Mouse (Mus musculus) limb, embryonic 14.5 days (tissue): ENCODE results near the gene Atg5. TPM values are rescaled to one million over a fixed set of nuclear protein-coding genes. Genes with fewer than 3 reads are reported as not detected.

Experiments
- ATAC-seq: fragments of 200-750 bp; cut with Nextera tagmentation; 2 replicates; pipeline ENCODE4 v1.8.0; 2017; ENCODE audit warnings: low read depth, moderate number of reproducible peaks, moderate TSS enrichment; ENCODE audit not compliant: low FRiP score
- DNase-seq: peaks from one replicate; pipeline ENCODE4 v3.0.0-alpha.2; 2015; ENCODE audit warnings: low spot score
- H3K27ac ChIP-seq: fragments of 300-500 bp; sonication (generic); replicated peaks from 2 replicates; pipeline ENCODE4 v1.5.1; 2014; ENCODE audit warnings: low read depth, mild to moderate bottlenecking, low read length, moderate library complexity, mixed read lengths
- H3K27me3 ChIP-seq: fragments of 300-500 bp; sonication (generic); 2 replicates; pipeline ENCODE4 v1.6.1; 2014; ENCODE audit warnings: low read length, mixed read lengths; ENCODE audit not compliant: control insufficient read depth, insufficient read depth
- H3K36me3 ChIP-seq: fragments of 300-500 bp; sonication (generic); 2 replicates; pipeline ENCODE4 v1.6.1; 2014; ENCODE audit warnings: mild to moderate bottlenecking, low read length, moderate library complexity, mixed read lengths; ENCODE audit not compliant: control insufficient read depth, insufficient read depth
- H3K4me1 ChIP-seq: fragments of 300-500 bp; sonication (generic); 2 replicates; pipeline ENCODE4 v1.6.1; 2014; ENCODE audit warnings: antibody characterized with exemption, low read length, mixed read lengths; ENCODE audit not compliant: control insufficient read depth, insufficient read depth
- H3K4me2 ChIP-seq: fragments of 300-500 bp; sonication (generic); replicated peaks from 2 replicates; pipeline ENCODE4 v1.6.1; 2014; ENCODE audit warnings: low read depth, mild to moderate bottlenecking, low read length, moderate library complexity; ENCODE audit not compliant: severe bottlenecking
- H3K4me3 ChIP-seq: fragments of 300-500 bp; sonication (generic); replicated peaks from 2 replicates; pipeline ENCODE4 v1.5.1; 2014; ENCODE audit warnings: low read length
- H3K9ac ChIP-seq: fragments of 300-500 bp; sonication (generic); 2 replicates; pipeline ENCODE4 v1.6.1; 2014; ENCODE audit warnings: mild to moderate bottlenecking, low read depth, low read length, moderate library complexity; ENCODE audit not compliant: severe bottlenecking
- H3K9me3 ChIP-seq: fragments of 300-500 bp; sonication (generic); 2 replicates; pipeline ENCODE4 v1.6.1; 2016; ENCODE audit warnings: low read length; ENCODE audit not compliant: control insufficient read depth
- POLR2A ChIP-seq: fragments of 200-500 bp; IDR thresholded peaks from 2 replicates; pipeline ENCODE4 v1.8.0; 2012; ENCODE audit warnings: inconsistent platforms, mild to moderate bottlenecking, moderate library complexity, borderline replicate concordance; ENCODE audit not compliant: insufficient read depth, insufficient read length; ENCODE audit errors: extremely low read depth
- WGBS: fragments of 180-500 bp; shearing (Covaris S2); extraction: QIAGEN DNeasy Blood & Tissue Kit; methylation state at CpG from one replicate; pipeline ENCODE4 v1.1.7; 2014; 5-methylcytosine and 5-hydroxymethylcytosine counted together
- polyA plus RNA-seq, 2 experiments: library from polyadenylated mRNA; depleted of rRNA in 1 of 2; stranded (reverse) in 1 of 2; unstranded in 1 of 2; fragments of >200 nt; fragmentation: Nextera tagmentation in 1 of 2; extraction: Ambion mirVana in 1 of 2; gene quantifications; 2 replicates each; pipeline versions ENCODE4 v1.2.1 to v1.2.3; 2012 to 2014

Atg5 gene
- polyA plus RNA-seq, 2 experiments, result 21.2 to 55.1 TPM

DNA sequence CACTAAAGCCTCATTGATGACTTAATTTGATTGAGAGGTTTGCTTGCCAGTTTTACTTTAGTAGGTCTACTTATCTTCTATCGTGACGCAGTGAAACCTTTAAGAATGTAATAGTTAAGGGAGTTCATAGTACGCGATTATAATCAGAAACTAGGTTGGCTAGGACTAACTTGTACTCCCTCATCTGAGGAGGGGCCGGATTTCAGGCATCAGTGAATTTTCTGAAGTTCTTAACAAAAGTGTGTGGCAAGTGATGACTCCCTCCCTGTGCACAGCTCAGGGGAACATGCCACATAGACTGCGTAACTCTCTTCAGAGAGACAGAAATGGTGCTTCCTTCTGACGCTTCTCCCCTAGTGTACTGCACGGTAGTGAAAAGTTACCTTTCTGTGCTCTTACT lies 55.7 kb downstream of the Atg5 start:
- Histone ChIP-seq H3K36me3 (peaks cover 10% of the 10 kb centered on the region; the same call in 1 of the 2 replicates), H3K9me3 (no peaks in the 10 kb centered on the region), H3K4me3 (no peak overlapping the region), H3K9ac (no peak overlapping the region), H3K27me3 (no peaks in the 10 kb centered on the region), H3K4me2 (no peak overlapping the region), H3K4me1 (no peaks in the 10 kb centered on the region; the same call in 1 of the 2 replicates), H3K27ac (no peak overlapping the region)
- TF ChIP-seq POLR2A, result no peak
- ATAC-seq, result no peak
- 90% methylated on average over 8 of the region's 8 CpGs for WGBS
- DNase-seq, result no peak

DNA sequence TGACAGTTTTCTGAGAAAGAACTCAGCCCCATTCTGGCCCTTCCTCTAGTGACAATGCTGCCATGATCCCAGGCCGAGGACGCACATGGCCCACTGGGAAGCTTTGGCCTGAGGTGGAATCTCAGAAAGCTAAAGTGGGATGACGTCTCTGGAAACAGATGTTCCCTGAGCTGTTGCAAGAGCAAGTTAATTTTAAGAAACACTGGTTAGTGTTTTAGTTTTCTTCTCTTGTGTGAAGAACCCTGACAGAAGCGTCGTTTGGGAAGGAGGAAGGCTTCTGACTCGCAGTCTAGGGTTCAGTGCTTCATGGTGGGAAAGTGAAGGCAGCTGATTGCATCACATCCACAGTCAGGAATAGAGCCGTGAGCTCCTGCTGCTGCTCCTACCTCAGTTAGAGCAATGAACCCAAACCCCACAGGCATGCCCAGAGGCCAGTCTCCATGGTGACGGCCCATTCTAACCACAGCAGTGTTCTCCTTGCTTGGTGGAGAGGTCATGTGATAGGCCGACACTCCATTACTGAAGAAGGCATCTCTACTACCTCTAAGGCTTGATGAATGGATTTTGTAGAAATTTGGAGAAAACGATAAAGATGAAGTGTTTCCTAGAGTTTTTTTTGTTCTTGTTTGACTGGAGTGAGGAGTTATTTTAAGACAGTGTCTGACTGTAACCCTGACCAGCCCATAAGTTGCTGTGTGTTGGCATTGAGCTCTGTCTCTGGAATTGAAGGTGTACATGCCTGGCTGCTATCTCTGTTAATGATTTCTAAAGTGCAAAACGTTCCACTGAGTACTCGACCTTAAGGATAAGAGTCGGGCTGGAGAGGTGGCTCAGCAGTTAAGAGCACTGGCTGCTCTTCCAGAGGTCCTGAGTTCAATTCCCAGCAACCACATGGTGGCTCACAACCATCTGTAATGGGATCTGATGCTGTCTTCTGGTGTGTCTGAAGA lies 57.7 kb downstream of the Atg5 start:
- no peak overlapping the region for H3K4me3 ChIP-seq
- H3K9me3 ChIP-seq, result no peaks in the 10 kb centered on the region
- H3K9ac ChIP-seq, result no peak overlapping the region
- ATAC-seq (no peak), DNase-seq (no peak)
- H3K4me2 ChIP-seq, result no peak overlapping the region
- H3K27ac ChIP-seq, result no peak overlapping the region
- no peaks in the 10 kb centered on the region for H3K27me3 ChIP-seq
- H3K4me1 ChIP-seq, result no peaks in the 10 kb centered on the region; the same call in 1 of the 2 replicates
- TF ChIP-seq POLR2A, result no peak
- peaks cover 6% of the 10 kb centered on the region; the same call in 1 of the 2 replicates for H3K36me3 ChIP-seq
- 72% methylated on average over 13 of the region's 13 CpGs for WGBS

GRCm38 (mm10) chr10:44327057-44327456 lies 58.9 kb downstream of the Atg5 start:
- Histone ChIP-seq H3K9ac (no peak overlapping the region), H3K4me3 (no peak overlapping the region), H3K4me1 (no peaks in the 10 kb centered on the region; the same call in 1 of the 2 replicates), H3K9me3 (no peaks in the 10 kb centered on the region), H3K27me3 (no peaks in the 10 kb centered on the region), H3K27ac (no peak overlapping the region), H3K4me2 (no peak overlapping the region), H3K36me3 (0 out of 2 replicates have a peak, but pooled peaks cover 6% of the 10 kb centered on the region)
- no peak for TF ChIP-seq POLR2A
- WGBS, result 89% methylated on average over 9 of the region's 9 CpGs
- no peak for ATAC-seq
- no peak for DNase-seq

- H3K27ac ChIP-seq, result no peak overlapping the region
- no peak overlapping the region for H3K4me2 ChIP-seq
- TF ChIP-seq POLR2A, result no peak
- no peak overlapping the region for H3K4me3 ChIP-seq
- H3K36me3 ChIP-seq, result 0 out of 2 replicates have a peak, but pooled peaks cover 6% of the 10 kb centered on the region
- WGBS, result 52% methylated on average over 3 of the region's 3 CpGs
- no peaks in the 10 kb centered on the region for H3K9me3 ChIP-seq
- no peaks in the 10 kb centered on the region for H3K27me3 ChIP-seq
- peak; percentile 68 for DNase-seq
- no peak overlapping the region for H3K9ac ChIP-seq
- H3K4me1 ChIP-seq, result no peaks in the 10 kb centered on the region
- no peak for ATAC-seq
Measured at GRCm38 (mm10) chr10:44328347-44328746, 60.2 kb downstream of the Atg5 start.

GRCm38 (mm10) chr10:44330717-44331116 lies 62.6 kb downstream of the Atg5 start:
- Histone ChIP-seq H3K9ac (no peak overlapping the region), H3K27me3 (no peaks in the 10 kb centered on the region), H3K4me3 (no peak overlapping the region), H3K27ac (no peak overlapping the region), H3K4me1 (no peaks in the 10 kb centered on the region), H3K36me3 (0 out of 2 replicates have a peak, but pooled peaks cover 3% of the 10 kb centered on the region), H3K4me2 (no peak overlapping the region), H3K9me3 (no peaks in the 10 kb centered on the region)
- TF ChIP-seq POLR2A, result no peak
- ATAC-seq (no peak), DNase-seq (no peak)
- 94% methylated on average over 1 of the region's 1 CpGs for WGBS
